Mouse (Mus musculus): Measurements from ENCODE around the gene Anapc15. TPM values are rescaled to one million over a fixed set of nuclear protein-coding genes. Genes with fewer than 3 reads are reported as not detected.

Anapc15 gene
- polyA plus RNA-seq, 1 experiment from 2014 or later, result 28.5 TPM

GRCm38 (mm10) chr7:101869163-101869500 is 5.6 kb downstream of the Anapc15 start:
- WGBS (ENCODE audit: insufficient replicate concordance), result 83% methylated on average over 7 of the region's 7 CpGs
- no peak for ATAC-seq
- H3K27ac ChIP-seq (ENCODE audit: low read depth), result no peak overlapping the region

GRCm38 (mm10) chr7:101870629-101871028 is 7.1 kb downstream of the Anapc15 start, which contains the start of gene Folr1:
Gene Folr1 (minus strand): TSS chr7:101870788.
- TF ChIP-seq EP300 (IDR thresholded peaks at IDR 0.05; ENCODE audit: low read depth) (no peak), CTCF (IDR thresholded peaks at IDR 0.05; ENCODE audit: low read depth) (no peak)
- WGBS (ENCODE audit: insufficient replicate concordance), result 50% methylated on average over 2 of the region's 2 CpGs
- H3K27ac ChIP-seq (ENCODE audit: low read depth), result 0 out of 2 replicates have a peak within 1 kb of the TSS, but pooled peaks have one; percentile 4
- no peak within 1 kb of the TSS for H3K4me3 ChIP-seq (ENCODE audit: low read depth, low read length)
- no peak for ATAC-seq
- DNase-seq, result no peak
- H3K9ac ChIP-seq (replicated peaks), result no peak within 1 kb of the TSS
- no peaks in the 10 kb centered on the region for H3K36me3 ChIP-seq (replicated peaks; ENCODE audit: insufficient read depth, low read length)
- H3K9me3 ChIP-seq (ENCODE audit: low read length), result no peaks in the 10 kb centered on the region
- H3K4me2 ChIP-seq (ENCODE audit: low read depth, low read length), result no peak within 1 kb of the TSS
- H3K4me1 ChIP-seq (ENCODE audit: insufficient read depth), result no peaks in the 10 kb centered on the region
- no peaks in the 10 kb centered on the region for H3K27me3 ChIP-seq (ENCODE audit: insufficient read depth, low read length)

More at GRCm38 (mm10) chr7:101869163-101869500, 5.6 kb downstream of the Anapc15 start:
- H3K36me3 ChIP-seq (replicated peaks; ENCODE audit: insufficient read depth, low read length), result no peaks in the 10 kb centered on the region
- no peaks in the 10 kb centered on the region for H3K4me1 ChIP-seq (ENCODE audit: insufficient read depth)
- no peak overlapping the region for H3K4me3 ChIP-seq (ENCODE audit: low read depth, low read length)
- DNase-seq, result no peak
- no peak overlapping the region for H3K9ac ChIP-seq (replicated peaks)
- no peaks in the 10 kb centered on the region for H3K27me3 ChIP-seq (ENCODE audit: insufficient read depth, low read length)
- TF ChIP-seq EP300 (IDR thresholded peaks at IDR 0.05; ENCODE audit: low read depth) (no peak), CTCF (IDR thresholded peaks at IDR 0.05; ENCODE audit: low read depth) (no peak)
- no peak overlapping the region for H3K4me2 ChIP-seq (ENCODE audit: low read depth, low read length)
- H3K9me3 ChIP-seq (ENCODE audit: low read length), result no peaks in the 10 kb centered on the region

GRCm38 (mm10) chr7:101871296-101871695 is 7.8 kb downstream of the Anapc15 start:
- ATAC-seq, result peak; percentile 27; the same call in 1 of the 2 replicates
- 0 out of 2 replicates have a peak overlapping the region, but pooled peaks have one; percentile 4 for H3K27ac ChIP-seq (ENCODE audit: low read depth)
- no peak overlapping the region for H3K4me3 ChIP-seq (ENCODE audit: low read depth, low read length)
- TF ChIP-seq CTCF (IDR thresholded peaks at IDR 0.05; ENCODE audit: low read depth) (peak; percentile 18; the same call in 1 of the 2 replicates), EP300 (IDR thresholded peaks at IDR 0.05; ENCODE audit: low read depth) (no peak)
- H3K4me2 ChIP-seq (ENCODE audit: low read depth, low read length), result no peak overlapping the region
- no peaks in the 10 kb centered on the region for H3K4me1 ChIP-seq (ENCODE audit: insufficient read depth)
- WGBS (ENCODE audit: insufficient replicate concordance), result 49% methylated on average over 3 of the region's 3 CpGs
- H3K27me3 ChIP-seq (ENCODE audit: insufficient read depth, low read length), result no peaks in the 10 kb centered on the region
- H3K36me3 ChIP-seq (replicated peaks; ENCODE audit: insufficient read depth, low read length), result no peaks in the 10 kb centered on the region
- DNase-seq, result no peak
- no peak overlapping the region for H3K9ac ChIP-seq (replicated peaks)
- H3K9me3 ChIP-seq (ENCODE audit: low read length), result no peaks in the 10 kb centered on the region

- no peak overlapping the region for H3K9ac ChIP-seq (replicated peaks)
- no peak overlapping the region for H3K4me2 ChIP-seq (ENCODE audit: low read depth, low read length)
- no peaks in the 10 kb centered on the region for H3K36me3 ChIP-seq (replicated peaks; ENCODE audit: insufficient read depth, low read length)
- WGBS (ENCODE audit: insufficient replicate concordance), result 73% methylated on average over 1 of the region's 1 CpGs
- no peaks in the 10 kb centered on the region for H3K4me1 ChIP-seq (ENCODE audit: insufficient read depth)
- TF ChIP-seq EP300 (IDR thresholded peaks at IDR 0.05; ENCODE audit: low read depth) (no peak), CTCF (IDR thresholded peaks at IDR 0.05; ENCODE audit: low read depth) (no peak)
- H3K27me3 ChIP-seq (ENCODE audit: insufficient read depth, low read length), result no peaks in the 10 kb centered on the region
- H3K9me3 ChIP-seq (ENCODE audit: low read length), result no peaks in the 10 kb centered on the region
- no peak for ATAC-seq
- no peak overlapping the region for H3K4me3 ChIP-seq (ENCODE audit: low read depth, low read length)
- no peak overlapping the region for H3K27ac ChIP-seq (ENCODE audit: low read depth)
- DNase-seq, result no peak
Observed at GRCm38 (mm10) chr7:101875978-101876377, 12.5 kb downstream of the Anapc15 start.

- TF ChIP-seq EP300 (IDR thresholded peaks at IDR 0.05; ENCODE audit: low read depth), result no peak
- TF ChIP-seq CTCF (IDR thresholded peaks at IDR 0.05; ENCODE audit: low read depth), result no peak
- no peaks in the 10 kb centered on the region for H3K9me3 ChIP-seq (ENCODE audit: low read length)
Observed at GRCm38 (mm10) chr7:101880855-101881254, 17.3 kb downstream of the Anapc15 start.

GRCm38 (mm10) chr7:101882413-101883154 is 19.1 kb downstream of the Anapc15 start:
- Histone ChIP-seq H3K4me1 (ENCODE audit: insufficient read depth) (no peaks in the 10 kb centered on the region), H3K9ac (replicated peaks) (no peak overlapping the region), H3K36me3 (replicated peaks; ENCODE audit: insufficient read depth, low read length) (no peaks in the 10 kb centered on the region), H3K4me2 (ENCODE audit: low read depth, low read length) (no peak overlapping the region), H3K27ac (ENCODE audit: low read depth) (0 out of 2 replicates have a peak overlapping the region, but pooled peaks have one; percentile 16), H3K27me3 (ENCODE audit: insufficient read depth, low read length) (no peaks in the 10 kb centered on the region), H3K4me3 (ENCODE audit: low read depth, low read length) (no peak overlapping the region), H3K9me3 (ENCODE audit: low read length) (no peaks in the 10 kb centered on the region)
- TF ChIP-seq CTCF (IDR thresholded peaks at IDR 0.05; ENCODE audit: low read depth) (no peak), EP300 (IDR thresholded peaks at IDR 0.05; ENCODE audit: low read depth) (peak; percentile 40; the same call in 1 of the 2 replicates)
- WGBS (ENCODE audit: insufficient replicate concordance), result 68% methylated on average over 9 of the region's 9 CpGs
- ATAC-seq, result peak; percentile 57; the same call in 1 of the 2 replicates
- no peak for DNase-seq

More at GRCm38 (mm10) chr7:101880855-101881254, 17.3 kb downstream of the Anapc15 start:
- ATAC-seq (no peak), DNase-seq (no peak)
- H3K27me3 ChIP-seq (ENCODE audit: insufficient read depth, low read length), result no peaks in the 10 kb centered on the region
- no peak overlapping the region for H3K27ac ChIP-seq (ENCODE audit: low read depth)
- no peak overlapping the region for H3K4me2 ChIP-seq (ENCODE audit: low read depth, low read length)
- no peak overlapping the region for H3K4me3 ChIP-seq (ENCODE audit: low read depth, low read length)
- H3K9ac ChIP-seq (replicated peaks), result no peak overlapping the region
- 54% methylated on average over 4 of the region's 4 CpGs for WGBS (ENCODE audit: insufficient replicate concordance)
- no peaks in the 10 kb centered on the region for H3K36me3 ChIP-seq (replicated peaks; ENCODE audit: insufficient read depth, low read length)
- no peaks in the 10 kb centered on the region for H3K4me1 ChIP-seq (ENCODE audit: insufficient read depth)

All from liver, postnatal 0 days (tissue).